Mouse (Mus musculus): ENCODE measurements around the gene Neb. TPM values are rescaled to one million over a fixed set of nuclear protein-coding genes. Genes with fewer than 3 reads are reported as not detected.

The Neb gene
- polyA plus RNA-seq, 1 experiment from 2014 or later, result 0.50 TPM

DNA sequence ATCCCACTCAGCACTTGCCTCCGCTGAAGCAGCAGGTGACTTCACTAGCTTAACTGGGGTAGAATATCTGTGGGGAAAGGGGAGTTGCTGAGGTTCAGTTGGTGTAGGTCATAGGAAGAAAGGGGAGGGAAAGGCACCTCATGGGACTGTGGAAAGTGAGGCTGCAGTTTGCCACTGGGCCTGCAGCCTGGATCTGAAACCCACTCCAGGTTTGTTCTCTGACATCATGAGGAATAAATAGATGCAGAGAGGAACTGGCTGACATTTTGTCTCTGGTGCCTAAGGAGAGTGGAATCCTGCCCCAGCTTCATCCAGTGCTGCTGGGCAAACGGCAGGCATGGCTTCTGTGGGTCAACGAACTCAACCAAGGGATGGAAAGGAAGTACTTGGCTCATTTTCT is 46.5 kb downstream of the Neb start:
- Histone ChIP-seq H3K4me1 (no peaks in the 10 kb centered on the region), H3K9ac (no peak overlapping the region), H3K4me3 (no peak overlapping the region), H3K36me3 (no peaks in the 10 kb centered on the region), H3K4me2 (no peak overlapping the region), H3K27ac (no peak overlapping the region), H3K9me3 (replicated peaks) (no peaks in the 10 kb centered on the region), H3K27me3 (replicated peaks) (0 out of 2 replicates have a peak, but pooled peaks cover 4% of the 10 kb centered on the region)
- WGBS (ENCODE audit: insufficient replicate concordance), result 83% methylated on average over 3 of the region's 3 CpGs
- ATAC-seq, result no peak

DNA sequence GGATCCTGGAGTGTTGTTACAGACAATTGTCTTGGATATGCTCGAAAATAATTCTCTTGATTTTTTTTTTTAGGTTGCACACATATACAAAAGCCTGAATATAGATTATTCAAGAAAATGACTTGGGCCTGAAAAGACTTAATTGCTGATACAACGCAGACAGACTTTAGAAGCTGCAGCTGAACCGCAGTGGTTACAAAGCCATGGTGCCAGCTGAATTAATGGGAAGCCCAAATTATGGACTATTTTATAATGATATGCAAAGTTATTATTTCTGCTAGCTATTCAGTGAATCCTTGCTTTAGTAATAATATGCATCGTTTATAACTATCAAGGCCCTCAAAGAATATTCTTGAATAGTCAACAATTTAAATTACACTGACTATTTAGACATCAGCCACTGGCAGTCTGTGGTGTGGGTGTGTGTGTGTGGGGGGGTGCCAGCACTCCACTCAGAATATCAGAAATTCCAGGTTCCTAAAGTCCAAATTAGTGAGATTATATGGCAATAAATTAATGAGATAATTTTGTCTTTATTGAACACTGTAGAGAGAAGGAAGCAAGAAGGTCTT is 50.9 kb downstream of the Neb start:
- no peaks in the 10 kb centered on the region for H3K36me3 ChIP-seq
- H3K27me3 ChIP-seq (replicated peaks), result 0 out of 2 replicates have a peak, but pooled peaks cover 4% of the 10 kb centered on the region
- no peak overlapping the region for H3K27ac ChIP-seq
- H3K4me3 ChIP-seq, result no peak overlapping the region
- no peak overlapping the region for H3K4me2 ChIP-seq
- ATAC-seq, result no peak
- no peaks in the 10 kb centered on the region for H3K4me1 ChIP-seq
- WGBS (ENCODE audit: insufficient replicate concordance), result 62% methylated on average over 4 of the region's 4 CpGs
- no peaks in the 10 kb centered on the region for H3K9me3 ChIP-seq (replicated peaks)
- no peak overlapping the region for H3K9ac ChIP-seq

DNA sequence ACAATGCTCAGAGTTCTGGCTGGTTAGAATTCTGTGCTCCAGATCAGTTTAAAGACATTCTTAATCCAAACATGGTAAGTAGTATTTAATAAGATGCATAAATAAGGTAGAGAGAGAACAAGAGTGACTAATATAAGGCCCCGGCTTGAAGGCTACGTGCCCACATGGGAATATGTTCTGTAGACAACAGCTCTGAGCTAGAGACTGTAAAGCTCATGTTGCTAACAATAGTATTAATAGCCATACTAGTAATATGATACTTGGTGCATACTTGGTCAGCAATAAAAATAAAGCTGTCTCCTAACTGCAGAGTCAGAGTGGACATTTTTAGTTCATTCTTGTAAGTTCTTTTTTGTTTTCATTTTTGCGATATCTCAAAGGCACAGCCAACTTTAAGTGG is 56.4 kb downstream of the Neb start:
- Histone ChIP-seq H3K9ac (no peak overlapping the region), H3K27ac (no peak overlapping the region), H3K4me1 (peaks cover 6% of the 10 kb centered on the region; the same call in 1 of the 2 replicates), H3K4me2 (no peak overlapping the region), H3K27me3 (replicated peaks) (peaks cover 2% of the 10 kb centered on the region; the same call in 1 of the 2 replicates), H3K9me3 (replicated peaks) (no peaks in the 10 kb centered on the region), H3K36me3 (no peaks in the 10 kb centered on the region), H3K4me3 (no peak overlapping the region)
- no peak for ATAC-seq
- WGBS (ENCODE audit: insufficient replicate concordance), result 76% methylated on average over 3 of the region's 3 CpGs

- H3K27ac ChIP-seq, result no peak overlapping the region
- no peak overlapping the region for H3K4me3 ChIP-seq
- H3K9ac ChIP-seq, result no peak overlapping the region
- peaks cover 4% of the 10 kb centered on the region; the same call in 1 of the 2 replicates for H3K27me3 ChIP-seq (replicated peaks)
- H3K36me3 ChIP-seq, result no peaks in the 10 kb centered on the region
- H3K9me3 ChIP-seq (replicated peaks), result no peaks in the 10 kb centered on the region
- H3K4me1 ChIP-seq, result peaks cover 13% of the 10 kb centered on the region
- 79% methylated on average over 2 of the region's 2 CpGs for WGBS (ENCODE audit: insufficient replicate concordance)
- H3K4me2 ChIP-seq, result no peak overlapping the region
- no peak for ATAC-seq
Observed at GRCm38 (mm10) chr2:52320175-52320574, 58.1 kb downstream of the Neb start.

- Histone ChIP-seq H3K9me3 (replicated peaks) (no peaks in the 10 kb centered on the region), H3K4me3 (no peak overlapping the region), H3K9ac (no peak overlapping the region), H3K27ac (no peak overlapping the region), H3K27me3 (replicated peaks) (peaks cover 4% of the 10 kb centered on the region; the same call in 1 of the 2 replicates), H3K4me2 (no peak overlapping the region), H3K4me1 (peaks cover 13% of the 10 kb centered on the region), H3K36me3 (no peaks in the 10 kb centered on the region)
- 37% methylated on average over 5 of the region's 5 CpGs for WGBS (ENCODE audit: insufficient replicate concordance)
- peak; percentile 59; the same call in 1 of the 2 replicates for ATAC-seq
Observed at GRCm38 (mm10) chr2:52319020-52319567, 59.2 kb downstream of the Neb start.

GRCm38 (mm10) chr2:52317471-52317870 is 60.8 kb downstream of the Neb start:
- Histone ChIP-seq H3K4me1 (peaks cover 13% of the 10 kb centered on the region), H3K4me3 (no peak overlapping the region), H3K4me2 (no peak overlapping the region), H3K9ac (no peak overlapping the region), H3K36me3 (no peaks in the 10 kb centered on the region), H3K27me3 (replicated peaks) (peaks cover 4% of the 10 kb centered on the region; the same call in 1 of the 2 replicates), H3K9me3 (replicated peaks) (no peaks in the 10 kb centered on the region), H3K27ac (no peak overlapping the region)
- no peak for ATAC-seq
- WGBS (ENCODE audit: insufficient replicate concordance), result 64% methylated on average over 4 of the region's 4 CpGs

- peaks cover 4% of the 10 kb centered on the region; the same call in 1 of the 2 replicates for H3K27me3 ChIP-seq (replicated peaks)
- no peak overlapping the region for H3K27ac ChIP-seq
- no peaks in the 10 kb centered on the region for H3K9me3 ChIP-seq (replicated peaks)
- 0 out of 2 replicates have a peak, but pooled peaks have one; percentile 35 for ATAC-seq
- H3K4me1 ChIP-seq, result peaks cover 13% of the 10 kb centered on the region
- no peak overlapping the region for H3K9ac ChIP-seq
- no peak overlapping the region for H3K4me3 ChIP-seq
- no peak overlapping the region for H3K4me2 ChIP-seq
- no peaks in the 10 kb centered on the region for H3K36me3 ChIP-seq
- 9% methylated on average over 3 of the region's 3 CpGs for WGBS (ENCODE audit: insufficient replicate concordance)
Observed at GRCm38 (mm10) chr2:52315737-52316136, 62.5 kb downstream of the Neb start.

GRCm38 (mm10) chr2:52314922-52315730 is 63.1 kb downstream of the Neb start:
- Histone ChIP-seq H3K36me3 (no peaks in the 10 kb centered on the region), H3K4me2 (no peak overlapping the region), H3K9ac (no peak overlapping the region), H3K4me1 (peaks cover 13% of the 10 kb centered on the region), H3K27ac (no peak overlapping the region), H3K27me3 (replicated peaks) (peaks cover 4% of the 10 kb centered on the region; the same call in 1 of the 2 replicates), H3K9me3 (replicated peaks) (no peaks in the 10 kb centered on the region), H3K4me3 (no peak overlapping the region)
- 45% methylated on average over 7 of the region's 7 CpGs for WGBS (ENCODE audit: insufficient replicate concordance)
- ATAC-seq, result no peak

DNA sequence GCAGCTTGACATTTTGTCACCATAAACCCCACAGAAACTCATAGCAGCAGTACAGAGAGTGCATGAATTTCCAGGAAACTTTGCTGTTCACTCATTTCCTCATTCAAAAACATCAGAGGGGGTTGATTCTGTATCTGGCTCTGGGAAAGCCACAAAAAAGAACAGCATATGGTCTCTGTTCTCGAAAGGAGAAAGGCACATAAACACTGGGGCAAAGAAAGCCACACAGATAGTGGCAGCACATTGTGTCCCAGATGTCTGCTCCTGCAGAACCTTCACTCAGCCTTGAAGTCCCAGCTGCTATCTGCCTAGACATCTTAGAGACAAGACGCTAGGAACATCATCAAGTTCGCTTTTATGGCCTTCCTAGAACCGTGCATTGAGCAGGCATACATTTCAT is 67.5 kb downstream of the Neb start:
- ATAC-seq, result no peak
- H3K27me3 ChIP-seq (replicated peaks), result no peaks in the 10 kb centered on the region; the same call in 1 of the 2 replicates
- no peak overlapping the region for H3K9ac ChIP-seq
- H3K4me3 ChIP-seq, result no peak overlapping the region
- H3K4me1 ChIP-seq, result peaks cover 3% of the 10 kb centered on the region
- no peaks in the 10 kb centered on the region for H3K36me3 ChIP-seq
- H3K27ac ChIP-seq, result no peak overlapping the region
- 61% methylated on average over 4 of the region's 4 CpGs for WGBS (ENCODE audit: insufficient replicate concordance)
- no peaks in the 10 kb centered on the region for H3K9me3 ChIP-seq (replicated peaks)
- H3K4me2 ChIP-seq, result no peak overlapping the region

GRCm38 (mm10) chr2:52306635-52307034 is 71.6 kb downstream of the Neb start:
- ATAC-seq, result no peak
- Histone ChIP-seq H3K27ac (no peak overlapping the region), H3K4me3 (no peak overlapping the region), H3K9ac (no peak overlapping the region), H3K27me3 (replicated peaks) (no peaks in the 10 kb centered on the region; the same call in 1 of the 2 replicates), H3K9me3 (replicated peaks) (no peaks in the 10 kb centered on the region), H3K4me2 (no peak overlapping the region), H3K36me3 (no peaks in the 10 kb centered on the region), H3K4me1 (no peaks in the 10 kb centered on the region)
- WGBS (ENCODE audit: insufficient replicate concordance), result 65% methylated on average over 5 of the region's 5 CpGs

- Histone ChIP-seq H3K9me3 (replicated peaks) (no peaks in the 10 kb centered on the region), H3K36me3 (no peaks in the 10 kb centered on the region), H3K27me3 (replicated peaks) (no peaks in the 10 kb centered on the region), H3K4me1 (no peaks in the 10 kb centered on the region), H3K9ac (no peak overlapping the region), H3K4me3 (no peak overlapping the region), H3K27ac (no peak overlapping the region), H3K4me2 (no peak overlapping the region)
- 61% methylated on average over 3 of the region's 3 CpGs for WGBS (ENCODE audit: insufficient replicate concordance)
- no peak for ATAC-seq
Observed at GRCm38 (mm10) chr2:52304554-52304953, 73.7 kb downstream of the Neb start.

GRCm38 (mm10) chr2:52303405-52303804 is 74.9 kb downstream of the Neb start:
- Histone ChIP-seq H3K9me3 (replicated peaks) (no peaks in the 10 kb centered on the region), H3K36me3 (no peaks in the 10 kb centered on the region), H3K4me1 (no peaks in the 10 kb centered on the region), H3K27ac (no peak overlapping the region), H3K27me3 (replicated peaks) (no peaks in the 10 kb centered on the region), H3K4me2 (no peak overlapping the region), H3K9ac (no peak overlapping the region), H3K4me3 (no peak overlapping the region)
- 51% methylated on average over 1 of the region's 1 CpGs for WGBS (ENCODE audit: insufficient replicate concordance)
- ATAC-seq, result no peak
